Mouse (Mus musculus): ENCODE measurements around the gene 4930503E14Rik. TPM values are rescaled to one million over a fixed set of nuclear protein-coding genes. Genes with fewer than 3 reads are reported as not detected.
"Not testable (repeated sequence)": the region's sequence is repeated elsewhere in the genome, so short reads cannot be mapped to it uniquely, and the experiment has no call there.

4930503E14Rik gene
- polyA plus RNA-seq (2012; rRNA removed): not detected in 2 replicates

GRCm38 (mm10) chr14:44213154-44213553, at the start of gene 4930503E14Rik:
4930503E14Rik (minus strand) TSS chr14:44213254.
- DNase-seq (ENCODE audit: low read depth): not testable (repeated sequence)

GRCm38 (mm10) chr14:44248039-44248438, 35.0 kb upstream of the 4930503E14Rik start:
- TF ChIP-seq POLR2A (IDR thresholded peaks at IDR 0.05; ENCODE audit: borderline replicate concordance, extremely low read depth, insufficient read depth, insufficient read length, poor library complexity, severe bottlenecking) (no peak), CTCF (IDR thresholded peaks at IDR 0.05; ENCODE audit: borderline replicate concordance, extremely low read depth, insufficient read depth, insufficient read length) (no peak)
- DNase-seq (ENCODE audit: low read depth): no peak

GRCm38 (mm10) chr14:44197361-44197760, 15.7 kb downstream of the 4930503E14Rik start, which contains the start of gene Gm8212:
Gm8212 (plus strand) TSS chr14:44197661.
- DNase-seq (ENCODE audit: low read depth): not testable (repeated sequence)

- not testable (repeated sequence) for DNase-seq (ENCODE audit: low read depth)
These were observed 89.5 kb downstream of the 4930503E14Rik start, which contains the start of gene Gm3327 for GRCm38 (mm10) chr14:44123551-44123950. Gm3327 (plus strand) TSS chr14:44123851.

Other genes starting within 250 kb of the 4930503E14Rik start
- not detected in 2 replicates for gene Ang6, start 211.0 kb downstream of the 4930503E14Rik start, polyA plus RNA-seq (2012; rRNA removed)
- gene Ear2, start 110.6 kb downstream of the 4930503E14Rik start, polyA plus RNA-seq (2012; rRNA removed): 0.12 and 0.14 TPM in 2 replicates
- not detected in 2 replicates for gene Gm3327, start 89.4 kb downstream of the 4930503E14Rik start, polyA plus RNA-seq (2012; rRNA removed)
- not detected in 2 replicates for gene Gm8212, start 15.6 kb downstream of the 4930503E14Rik start, polyA plus RNA-seq (2012; rRNA removed)
- not detected in 2 replicates for gene Gm8220, start 72.3 kb upstream of the 4930503E14Rik start, polyA plus RNA-seq (2012; rRNA removed)
- not detected in 2 replicates for gene Gm5930, start 125.3 kb upstream of the 4930503E14Rik start, polyA plus RNA-seq (2012; rRNA removed)
- gene Gm8229, start 152.1 kb upstream of the 4930503E14Rik start, polyA plus RNA-seq (2012; rRNA removed): 0.05 TPM in 1 of 2 replicates, not detected in the other
- not detected in 2 replicates for gene Gm3371, start 197.4 kb upstream of the 4930503E14Rik start, polyA plus RNA-seq (2012; rRNA removed)
- not detected in 2 replicates for gene Gm8232, start 220.4 kb upstream of the 4930503E14Rik start, polyA plus RNA-seq (2012; rRNA removed)